Mouse (Mus musculus) intestine, embryonic 14.5 days (tissue): ENCODE measurements around the gene Gpr62. TPM values are rescaled to one million over a fixed set of nuclear protein-coding genes. Genes with fewer than 3 reads are reported as not detected.

Source experiments
- ATAC-seq: fragments of 200-750 bp; cut with Nextera tagmentation; replicated peaks from 2 replicates; pipeline ENCODE4 v1.8.0; 2017; ENCODE audit warnings: low read depth, moderate number of reproducible peaks, moderate TSS enrichment, moderate library complexity; ENCODE audit not compliant: low FRiP score, low TSS enrichment
- DNase-seq: peaks from one replicate; pipeline ENCODE4 v3.0.0-alpha.2; 2018; ENCODE audit warnings: low spot score
- H3K27ac ChIP-seq: fragments of 300-500 bp; sonication (generic); 2 replicates; pipeline ENCODE4 v1.5.1; 2014; ENCODE audit warnings: low read depth, mild to moderate bottlenecking, control low read depth
- H3K27me3 ChIP-seq: fragments of 300-500 bp; sonication (generic); replicated peaks from 2 replicates; pipeline ENCODE4 v1.6.1; 2014; ENCODE audit warnings: low read length, control low read depth; ENCODE audit not compliant: control insufficient read depth, insufficient read depth
- H3K36me3 ChIP-seq: fragments of 300-500 bp; sonication (generic); 2 replicates; pipeline ENCODE4 v1.6.1; 2014; ENCODE audit warnings: low read length, control low read depth; ENCODE audit not compliant: control insufficient read depth, insufficient read depth
- H3K4me1 ChIP-seq: fragments of 300-500 bp; sonication (generic); replicated peaks from 2 replicates; pipeline ENCODE4 v1.6.1; 2014; ENCODE audit warnings: low read length, control low read depth, mixed read lengths; ENCODE audit not compliant: control insufficient read depth, insufficient read depth
- H3K4me2 ChIP-seq: fragments of 300-500 bp; sonication (generic); 2 replicates; pipeline ENCODE4 v1.6.1; 2014; ENCODE audit warnings: low read length
- H3K4me3 ChIP-seq: fragments of 300-500 bp; sonication (generic); 2 replicates; pipeline ENCODE4 v1.5.1; 2014; ENCODE audit warnings: low read depth, low read length, control low read depth, mixed read lengths
- H3K9ac ChIP-seq: fragments of 300-500 bp; sonication (generic); 2 replicates; pipeline ENCODE4 v1.6.1; 2014; ENCODE audit warnings: mild to moderate bottlenecking, low read length
- H3K9me3 ChIP-seq: fragments of 300-500 bp; sonication (generic); 2 replicates; pipeline ENCODE4 v1.6.1; 2016; ENCODE audit warnings: low read length, control low read depth; ENCODE audit not compliant: control insufficient read depth
- WGBS: fragments of 180-500 bp; shearing (Covaris S2); extraction: QIAGEN DNeasy Blood & Tissue Kit; methylation state at CpG from one replicate; pipeline ENCODE4 v1.1.7; 2014; 5-methylcytosine and 5-hydroxymethylcytosine counted together
- polyA plus RNA-seq: library from polyadenylated mRNA; unstranded; fragments of >200 nt; fragmentation: Nextera tagmentation; extraction: Ambion mirVana; gene quantifications from 2 replicates; pipeline ENCODE4 v1.2.1, GENCODE M21; 2014

Gene Gpr62
- polyA plus RNA-seq, 1 experiment from 2014 or later, result 0.41 TPM

- 82% methylated on average over 6 of the region's 6 CpGs for WGBS
- H3K4me3 ChIP-seq, result no peak overlapping the region
Measured at GRCm38 (mm10) chr9:106416826-106417225, 48.9 kb downstream of the Gpr62 start.

More at GRCm38 (mm10) chr9:106416826-106417225, 48.9 kb downstream of the Gpr62 start:
- Histone ChIP-seq H3K4me1 (peaks cover 24% of the 10 kb centered on the region), H3K27me3 (no peaks in the 10 kb centered on the region), H3K9me3 (no peaks in the 10 kb centered on the region), H3K4me2 (no peak overlapping the region), H3K36me3 (no peaks in the 10 kb centered on the region), H3K9ac (no peak overlapping the region), H3K27ac (no peak overlapping the region)
- DNase-seq (no peak), ATAC-seq (no peak)

Other genes starting within 250 kb of the Gpr62 start
- gene Tlr9, start 243.3 kb downstream of the Gpr62 start, polyA plus RNA-seq, result 0.08 TPM in 1 of 2 replicates, not detected in the other
- gene Alas1, start 217.3 kb downstream of the Gpr62 start, polyA plus RNA-seq, result 102 and 109 TPM in 2 replicates
- gene Poc1a, start 184.9 kb downstream of the Gpr62 start, polyA plus RNA-seq, result 29.1 and 29.6 TPM in 2 replicates
- gene Dusp7, start 97.3 kb downstream of the Gpr62 start, polyA plus RNA-seq, result 16.5 and 19.8 TPM in 2 replicates
- gene Rpl29, start 36.5 kb downstream of the Gpr62 start, polyA plus RNA-seq, result 1,252 and 1,315 TPM in 2 replicates
- 38.6 and 39.8 TPM in 2 replicates for gene Acy1, start 27.6 kb downstream of the Gpr62 start, polyA plus RNA-seq
- gene Abhd14b, start 18.5 kb downstream of the Gpr62 start, polyA plus RNA-seq, result 25.7 and 27.2 TPM in 2 replicates
- 55.9 and 58.2 TPM in 2 replicates for gene Abhd14a, start 18.3 kb downstream of the Gpr62 start, polyA plus RNA-seq
- gene Pcbp4, start 12.6 kb downstream of the Gpr62 start, polyA plus RNA-seq, result 55.3 and 73.4 TPM in 2 replicates
- 51.7 and 52.4 TPM in 2 replicates for gene Rrp9, start 10.0 kb upstream of the Gpr62 start, polyA plus RNA-seq
- gene Parp3, start 11.0 kb upstream of the Gpr62 start, polyA plus RNA-seq, result 1.7 and 2.2 TPM in 2 replicates
- gene Iqcf1, start 34.0 kb upstream of the Gpr62 start, polyA plus RNA-seq, result not detected in 2 replicates
- gene Iqcf5, start 48.6 kb upstream of the Gpr62 start, polyA plus RNA-seq, result not detected in 2 replicates
- not detected in 2 replicates for gene Iqcf3, start 95.7 kb upstream of the Gpr62 start, polyA plus RNA-seq
- not detected in 2 replicates for gene Iqcf4, start 105.1 kb upstream of the Gpr62 start, polyA plus RNA-seq
- not detected in 2 replicates for gene Iqcf6, start 160.6 kb upstream of the Gpr62 start, polyA plus RNA-seq
- gene Grm2, start 190.1 kb upstream of the Gpr62 start, polyA plus RNA-seq, result not detected in 2 replicates
- 47.8 and 49.8 TPM in 2 replicates for gene Tex264, start 220.0 kb upstream of the Gpr62 start, polyA plus RNA-seq